Mouse (Mus musculus): ENCODE data around the gene Nr1h3. TPM values are rescaled to one million over a fixed set of nuclear protein-coding genes. Genes with fewer than 3 reads are reported as not detected.
A peak's percentile ranks its signal among the peaks of the same experiment; 100 is the strongest.

Nr1h3 gene
- polyA plus RNA-seq, 1 experiment from 2014 or later = 1.9 TPM

- peaks cover 33% of the 10 kb centered on the region for H3K4me1 ChIP-seq
- 75% methylated on average over 4 of the region's 4 CpGs for WGBS
- no peak overlapping the region for H3K4me3 ChIP-seq
Measured at GRCm38 (mm10) chr2:91162952-91163351, 39.7 kb downstream of the Nr1h3 start.

DNA sequence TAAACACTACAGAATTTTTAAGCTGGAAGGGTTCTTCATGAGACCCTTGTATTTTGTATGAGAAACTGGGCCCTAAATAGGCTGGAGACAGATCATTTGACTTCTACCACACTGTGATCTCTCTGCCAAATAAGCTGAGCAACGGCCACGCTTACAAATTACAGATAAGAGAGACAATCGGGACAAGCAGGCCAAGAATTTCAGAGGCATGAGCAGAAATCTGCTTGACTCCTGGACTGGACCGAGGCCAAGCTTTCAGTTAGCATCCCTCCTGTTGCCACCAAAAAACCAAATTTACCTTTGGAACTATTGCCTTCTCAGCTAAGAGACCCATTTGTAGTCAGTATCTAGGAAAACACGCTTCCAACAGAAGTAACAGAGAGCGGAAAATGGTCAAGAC is 42.0 kb downstream of the Nr1h3 start:
- H3K4me3 ChIP-seq = no peak overlapping the region
- H3K36me3 ChIP-seq = peaks cover 25% of the 10 kb centered on the region; the same call in 1 of the 2 replicates
- ATAC-seq (ENCODE audit: extremely low read depth, insufficient number of reproducible peaks, low FRiP score, low TSS enrichment) = no peak
- H3K9me3 ChIP-seq = no peaks in the 10 kb centered on the region
- peaks cover 33% of the 10 kb centered on the region for H3K4me1 ChIP-seq
- no peaks in the 10 kb centered on the region for H3K27me3 ChIP-seq (replicated peaks)
- no peak overlapping the region for H3K4me2 ChIP-seq
- no peak overlapping the region for H3K9ac ChIP-seq
- H3K27ac ChIP-seq (replicated peaks) = peak overlapping the region; percentile 33
- 41% methylated on average over 6 of the region's 6 CpGs for WGBS

More at GRCm38 (mm10) chr2:91162952-91163351, 39.7 kb downstream of the Nr1h3 start:
- peaks cover 24% of the 10 kb centered on the region for H3K36me3 ChIP-seq
- H3K27ac ChIP-seq (replicated peaks) = no peak overlapping the region
- no peak for ATAC-seq (ENCODE audit: extremely low read depth, insufficient number of reproducible peaks, low FRiP score, low TSS enrichment)
- H3K9ac ChIP-seq = no peak overlapping the region
- no peak overlapping the region for H3K4me2 ChIP-seq
- no peaks in the 10 kb centered on the region for H3K27me3 ChIP-seq (replicated peaks)
- no peaks in the 10 kb centered on the region for H3K9me3 ChIP-seq

DNA sequence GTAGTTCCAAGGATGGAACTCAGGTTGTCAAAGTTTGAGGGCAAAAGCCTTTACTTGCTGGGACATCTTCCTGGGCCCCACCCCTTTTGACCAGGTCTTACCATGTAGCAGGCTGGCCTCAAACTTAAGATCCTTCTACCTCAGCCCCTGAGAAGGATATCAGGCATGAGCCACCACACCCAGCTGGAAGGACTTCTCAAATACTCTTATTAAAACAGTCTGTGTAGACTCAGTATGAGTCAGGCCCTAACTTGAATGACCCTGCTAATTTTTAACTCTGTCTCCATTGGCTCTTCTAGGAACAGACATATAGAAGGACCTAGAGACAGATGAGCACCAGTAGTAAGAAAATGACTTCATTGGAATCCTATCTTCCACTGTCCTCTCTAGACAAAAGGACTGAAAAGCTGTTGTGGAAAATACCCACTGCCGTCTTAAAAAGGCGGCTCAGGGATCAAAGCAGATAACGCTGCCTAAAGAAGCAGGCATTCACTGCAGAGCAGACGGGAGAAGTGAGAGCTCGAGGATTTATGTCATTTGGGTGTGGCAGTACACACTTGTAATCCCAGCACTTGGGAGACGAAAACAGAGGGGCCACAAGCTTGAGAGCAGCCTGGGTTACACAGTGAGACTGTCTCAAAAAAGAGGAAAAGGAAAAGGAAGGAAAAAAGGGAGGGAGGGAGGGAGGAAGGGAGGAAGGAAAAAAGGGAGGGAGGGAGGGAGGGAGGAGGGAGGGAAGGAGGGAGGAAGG is 45.5 kb downstream of the Nr1h3 start:
- no peaks in the 10 kb centered on the region for H3K27me3 ChIP-seq (replicated peaks)
- WGBS = 32% methylated on average over 6 of the region's 6 CpGs
- peaks cover 36% of the 10 kb centered on the region for H3K36me3 ChIP-seq
- peaks cover 17% of the 10 kb centered on the region for H3K4me1 ChIP-seq
- H3K27ac ChIP-seq (replicated peaks) = no peak overlapping the region
- no peaks in the 10 kb centered on the region for H3K9me3 ChIP-seq
- no peak overlapping the region for H3K4me3 ChIP-seq
- H3K4me2 ChIP-seq = no peak overlapping the region
- H3K9ac ChIP-seq = no peak overlapping the region
- ATAC-seq (ENCODE audit: extremely low read depth, insufficient number of reproducible peaks, low FRiP score, low TSS enrichment) = no peak

DNA sequence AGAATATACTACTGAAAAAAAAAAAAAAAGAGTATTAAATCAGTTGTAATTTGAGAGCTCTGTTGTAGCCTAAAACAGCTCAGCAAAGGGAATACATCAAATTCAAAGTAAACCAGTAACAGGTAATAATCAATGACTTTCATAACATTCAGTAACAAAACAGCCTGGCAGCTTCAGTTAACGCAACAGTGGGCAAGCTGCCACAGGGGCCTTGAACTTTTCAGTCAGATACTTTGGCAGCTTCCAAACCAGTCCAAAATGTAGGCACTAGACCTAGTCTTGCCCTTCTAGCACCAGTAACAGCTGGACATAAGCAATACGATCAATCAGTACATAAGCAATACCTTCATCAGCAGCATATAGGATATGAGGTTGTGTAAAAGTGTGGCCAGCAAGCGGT is 48.5 kb downstream of the Nr1h3 start:
- H3K9ac ChIP-seq = no peak overlapping the region
- WGBS = 89% methylated on average over 3 of the region's 3 CpGs
- H3K27ac ChIP-seq (replicated peaks) = no peak overlapping the region
- H3K36me3 ChIP-seq = peaks cover 41% of the 10 kb centered on the region
- no peaks in the 10 kb centered on the region for H3K9me3 ChIP-seq
- no peak for ATAC-seq (ENCODE audit: extremely low read depth, insufficient number of reproducible peaks, low FRiP score, low TSS enrichment)
- H3K4me1 ChIP-seq = no peaks in the 10 kb centered on the region
- H3K4me3 ChIP-seq = no peak overlapping the region
- H3K4me2 ChIP-seq = no peak overlapping the region
- H3K27me3 ChIP-seq (replicated peaks) = no peaks in the 10 kb centered on the region

- Histone ChIP-seq H3K27me3 (replicated peaks) (no peaks in the 10 kb centered on the region), H3K4me2 (no peak overlapping the region), H3K4me1 (no peaks in the 10 kb centered on the region), H3K4me3 (no peak overlapping the region), H3K27ac (replicated peaks) (no peak overlapping the region), H3K9me3 (no peaks in the 10 kb centered on the region), H3K36me3 (peaks cover 41% of the 10 kb centered on the region), H3K9ac (no peak overlapping the region)
- no peak for ATAC-seq (ENCODE audit: extremely low read depth, insufficient number of reproducible peaks, low FRiP score, low TSS enrichment)
- WGBS = 67% methylated on average over 3 of the region's 3 CpGs
Measured at GRCm38 (mm10) chr2:91152885-91153377, 49.7 kb downstream of the Nr1h3 start.

GRCm38 (mm10) chr2:91151331-91151730 is 51.3 kb downstream of the Nr1h3 start:
- WGBS = 65% methylated on average over 1 of the region's 1 CpGs
- Histone ChIP-seq H3K9me3 (no peaks in the 10 kb centered on the region), H3K27ac (replicated peaks) (no peak overlapping the region), H3K9ac (no peak overlapping the region), H3K4me2 (no peak overlapping the region), H3K27me3 (replicated peaks) (no peaks in the 10 kb centered on the region), H3K4me1 (no peaks in the 10 kb centered on the region), H3K36me3 (peaks cover 37% of the 10 kb centered on the region), H3K4me3 (no peak overlapping the region)
- no peak for ATAC-seq (ENCODE audit: extremely low read depth, insufficient number of reproducible peaks, low FRiP score, low TSS enrichment)

DNA sequence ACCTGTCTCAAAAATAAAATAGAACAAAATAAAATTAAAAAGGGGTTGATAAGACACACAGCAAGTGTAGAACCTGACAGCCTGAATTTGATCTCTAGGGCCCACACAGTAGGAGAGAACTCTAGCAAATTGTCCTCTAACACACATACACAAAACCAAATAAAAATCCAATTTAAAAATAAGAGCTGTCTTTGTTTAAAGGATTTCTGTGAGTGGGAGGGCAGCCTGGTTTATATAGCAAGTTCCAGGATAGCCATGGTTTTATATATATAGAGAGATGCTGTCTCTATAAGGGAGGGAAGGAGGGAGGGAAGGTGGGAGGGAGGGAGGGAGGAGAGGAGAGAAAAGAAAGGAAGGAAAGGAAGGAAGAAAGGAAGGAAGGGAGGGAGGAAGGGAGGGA is 54.5 kb downstream of the Nr1h3 start:
- Histone ChIP-seq H3K4me3 (no peak overlapping the region), H3K36me3 (peaks cover 41% of the 10 kb centered on the region), H3K9ac (no peak overlapping the region), H3K4me2 (no peak overlapping the region), H3K27ac (replicated peaks) (no peak overlapping the region), H3K9me3 (no peaks in the 10 kb centered on the region), H3K4me1 (no peaks in the 10 kb centered on the region), H3K27me3 (replicated peaks) (no peaks in the 10 kb centered on the region)
- no peak for ATAC-seq (ENCODE audit: extremely low read depth, insufficient number of reproducible peaks, low FRiP score, low TSS enrichment)

DNA sequence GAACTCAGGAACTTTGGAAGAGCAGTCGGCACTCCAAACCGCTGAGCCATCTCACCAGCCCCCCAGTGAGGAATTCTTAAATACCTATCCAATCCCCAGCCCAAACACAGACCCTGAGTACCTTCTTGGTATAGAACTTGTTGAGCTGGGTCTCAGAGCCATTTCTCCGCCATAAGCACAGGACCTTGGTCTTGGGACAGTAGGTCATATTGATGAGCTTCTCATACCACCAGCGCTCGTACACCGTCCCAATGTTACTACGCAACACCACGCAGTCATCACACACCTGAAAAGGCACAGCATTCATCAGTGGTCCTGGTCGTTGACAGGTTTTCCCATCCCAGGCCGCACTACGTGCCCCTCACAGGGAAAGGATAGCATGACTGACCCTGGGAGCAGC is 59.2 kb downstream of the Nr1h3 start:
- Histone ChIP-seq H3K27ac (replicated peaks) (no peak overlapping the region), H3K9ac (no peak overlapping the region), H3K9me3 (no peaks in the 10 kb centered on the region), H3K4me1 (0 out of 2 replicates have a peak, but pooled peaks cover 4% of the 10 kb centered on the region), H3K27me3 (replicated peaks) (no peaks in the 10 kb centered on the region), H3K36me3 (peaks cover 31% of the 10 kb centered on the region), H3K4me3 (no peak overlapping the region), H3K4me2 (no peak overlapping the region)
- no peak for ATAC-seq (ENCODE audit: extremely low read depth, insufficient number of reproducible peaks, low FRiP score, low TSS enrichment)
- WGBS = 93% methylated on average over 11 of the region's 11 CpGs

- peaks cover 36% of the 10 kb centered on the region for H3K36me3 ChIP-seq
- 79% methylated on average over 6 of the region's 6 CpGs for WGBS
- no peak for ATAC-seq (ENCODE audit: extremely low read depth, insufficient number of reproducible peaks, low FRiP score, low TSS enrichment)
Measured at GRCm38 (mm10) chr2:91142920-91143319, 59.7 kb downstream of the Nr1h3 start.

GRCm38 (mm10) chr2:91139764-91140163 is 62.9 kb downstream of the Nr1h3 start:
- H3K9ac ChIP-seq = no peak overlapping the region
- no peak overlapping the region for H3K4me2 ChIP-seq
- 78% methylated on average over 8 of the region's 8 CpGs for WGBS
- H3K4me3 ChIP-seq = no peak overlapping the region
- no peaks in the 10 kb centered on the region for H3K9me3 ChIP-seq
- H3K27ac ChIP-seq (replicated peaks) = 0 out of 2 replicates have a peak overlapping the region, but pooled peaks have one; percentile 45
- H3K36me3 ChIP-seq = peaks cover 60% of the 10 kb centered on the region
- no peaks in the 10 kb centered on the region for H3K27me3 ChIP-seq (replicated peaks)
- no peak for ATAC-seq (ENCODE audit: extremely low read depth, insufficient number of reproducible peaks, low FRiP score, low TSS enrichment)
- peaks cover 21% of the 10 kb centered on the region for H3K4me1 ChIP-seq

More at GRCm38 (mm10) chr2:91142920-91143319, 59.7 kb downstream of the Nr1h3 start:
- no peaks in the 10 kb centered on the region for H3K27me3 ChIP-seq (replicated peaks)
- H3K9ac ChIP-seq = no peak overlapping the region
- H3K4me2 ChIP-seq = no peak overlapping the region
- H3K27ac ChIP-seq (replicated peaks) = no peak overlapping the region
- H3K4me3 ChIP-seq = no peak overlapping the region
- no peaks in the 10 kb centered on the region for H3K9me3 ChIP-seq
- H3K4me1 ChIP-seq = 0 out of 2 replicates have a peak, but pooled peaks cover 4% of the 10 kb centered on the region

DNA sequence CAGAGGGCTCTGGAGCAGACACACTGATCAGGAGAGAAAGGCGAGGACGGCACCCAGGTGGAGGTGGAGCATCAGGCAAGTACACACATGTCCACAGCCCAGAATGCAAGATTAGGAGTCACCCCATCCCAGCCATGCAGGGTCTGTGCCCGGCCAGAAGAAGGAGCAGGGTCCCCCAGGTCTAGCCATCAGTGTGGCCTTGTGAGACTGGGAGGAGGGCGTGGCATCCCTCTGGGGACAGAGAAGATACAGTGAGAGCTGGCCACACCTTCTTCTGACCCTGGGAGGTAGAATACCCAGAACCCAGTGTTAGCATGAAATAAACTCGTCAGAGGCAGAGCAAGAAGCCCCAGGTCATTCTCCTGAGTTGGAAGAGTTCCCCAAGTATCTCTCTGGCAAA is 63.3 kb downstream of the Nr1h3 start:
- H3K36me3 ChIP-seq = peaks cover 61% of the 10 kb centered on the region
- peak overlapping the region; percentile 45; the same call in 1 of the 2 replicates for H3K27ac ChIP-seq (replicated peaks)
- H3K4me3 ChIP-seq = no peak overlapping the region
- WGBS = 57% methylated on average over 5 of the region's 5 CpGs
- no peak overlapping the region for H3K9ac ChIP-seq
- no peak for ATAC-seq (ENCODE audit: extremely low read depth, insufficient number of reproducible peaks, low FRiP score, low TSS enrichment)
- H3K4me1 ChIP-seq = peaks cover 22% of the 10 kb centered on the region
- no peaks in the 10 kb centered on the region for H3K27me3 ChIP-seq (replicated peaks)
- no peak overlapping the region for H3K4me2 ChIP-seq
- H3K9me3 ChIP-seq = no peaks in the 10 kb centered on the region

DNA sequence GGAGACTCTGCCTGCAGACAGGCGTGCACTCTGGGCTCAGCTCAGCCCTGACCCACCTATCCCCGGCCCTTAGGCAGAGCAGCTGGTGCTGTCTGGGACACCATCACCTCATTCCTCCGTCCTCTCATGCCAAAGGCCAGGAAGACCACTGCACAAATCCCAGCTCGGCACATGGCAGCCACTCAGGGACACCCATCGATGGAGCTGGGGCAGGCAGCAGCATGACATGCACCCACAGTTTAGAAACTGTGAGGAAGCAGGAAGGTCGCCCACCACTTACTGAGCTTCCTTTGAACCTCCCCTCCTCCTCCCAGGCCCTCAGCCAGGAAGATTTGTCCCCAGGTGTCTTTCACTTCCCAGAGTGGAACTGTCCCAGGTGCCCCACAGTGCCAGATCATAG is 65.2 kb downstream of the Nr1h3 start:
- Histone ChIP-seq H3K9ac (no peak overlapping the region; the same call in 1 of the 2 replicates), H3K27ac (replicated peaks) (peak overlapping the region; percentile 36; the same call in 1 of the 2 replicates), H3K9me3 (no peaks in the 10 kb centered on the region), H3K27me3 (replicated peaks) (no peaks in the 10 kb centered on the region), H3K4me2 (no peak overlapping the region), H3K36me3 (peaks cover 65% of the 10 kb centered on the region), H3K4me3 (no peak overlapping the region), H3K4me1 (peaks cover 27% of the 10 kb centered on the region)
- WGBS = 58% methylated on average over 6 of the region's 6 CpGs
- no peak for ATAC-seq (ENCODE audit: extremely low read depth, insufficient number of reproducible peaks, low FRiP score, low TSS enrichment)

All from heart, embryonic 13.5 days (tissue).